Mouse (Mus musculus) heart, postnatal 0 days (tissue): ENCODE measurements around the gene Hormad2.

ENCODE experiments used
- CTCF ChIP-seq: IDR thresholded peaks from 2 replicates; pipeline ENCODE4 v1.5.1; 2016; ENCODE audit warnings: antibody characterized with exemption, control low read depth, low read depth
- EP300 ChIP-seq: IDR thresholded peaks from 2 replicates; pipeline ENCODE4 v1.6.1; 2016; ENCODE audit warnings: antibody characterized with exemption, low read depth

DNA sequence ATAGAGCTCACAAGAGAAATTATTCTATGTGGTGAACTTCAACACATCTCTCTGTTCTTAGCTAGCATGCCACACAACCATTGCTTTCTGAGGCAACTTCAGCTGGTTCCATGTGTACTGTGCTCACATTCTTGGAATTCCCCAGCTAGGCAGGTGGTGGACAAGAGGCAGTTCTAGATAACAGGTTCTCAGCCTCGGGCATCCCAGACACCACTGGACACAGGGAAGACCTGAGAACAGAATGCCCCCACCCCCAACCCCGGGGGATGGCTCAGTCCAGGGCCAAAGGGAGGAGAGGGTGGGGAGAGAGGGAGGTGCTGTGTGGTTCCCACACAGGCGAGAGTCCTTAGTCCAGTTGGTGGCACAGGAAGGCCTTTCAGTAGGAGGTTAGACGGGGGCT lies 36.6 kb downstream of the Hormad2 start:
- no peak for TF ChIP-seq CTCF
- no peak for TF ChIP-seq EP300
